Mouse (Mus musculus): Measurements from ENCODE around the gene Spint1. TPM values are rescaled to one million over a fixed set of nuclear protein-coding genes. Genes with fewer than 3 reads are reported as not detected.

Gene Spint1
- total and polyA plus RNA-seq, 3 experiments: not detected

- TF ChIP-seq HCFC1 (IDR thresholded peaks at IDR 0.05; ENCODE audit: low read depth, low read length) (no peak), EP300 (IDR thresholded peaks at IDR 0.05; ENCODE audit: low read depth in 1 of 2, low read length in 2 of 2) (no peak), NELFE (IDR thresholded peaks at IDR 0.05; ENCODE audit: low read depth, low read length) (no peak), MAZ (IDR thresholded peaks at IDR 0.05; ENCODE audit: low read depth, low read length) (no peak)
These were observed 1.5 kb downstream of the Spint1 start (continued) for GRCm38 (mm10) chr2:119238671-119239070.

- H3K27ac ChIP-seq (ENCODE audit: control insufficient read depth, low read depth, low read length): no peak overlapping the region
- no peak overlapping the region for H3K4me3 ChIP-seq (ENCODE audit: control insufficient read depth in 1 of 2, insufficient read depth in 1 of 2, low read depth in 2 of 2, low read length in 2 of 2)
- H3K9ac ChIP-seq (ENCODE audit: control insufficient read depth, low read depth, low read length, poor library complexity, severe bottlenecking): no peak overlapping the region
- DNase-seq (ENCODE audit: low read depth, low spot score): peak; percentile 53
- H3K27me3 ChIP-seq (ENCODE audit: control insufficient read depth in 1 of 2, insufficient read depth in 2 of 2, low read length in 2 of 2): peaks cover 0 to 2% of the 10 kb centered on the region in 2 experiments; a peak in 1 of 4 replicates
- no peaks in the 10 kb centered on the region for H3K9me3 ChIP-seq (replicated peaks; ENCODE audit: insufficient read depth, low read length)
- 0 out of 2 replicates have a peak, but pooled peaks have one; percentile 7 for TF ChIP-seq RCOR1 (IDR thresholded peaks at IDR 0.05; ENCODE audit: low read depth, low read length)
- peak; percentile 49; the same call in 1 of the 2 replicates for TF ChIP-seq TBP (IDR thresholded peaks at IDR 0.05; ENCODE audit: low read depth, low read length)
- TF ChIP-seq GATA1 (IDR thresholded peaks at IDR 0.05; ENCODE audit: low read depth, low read length): no peak
- TF ChIP-seq ZNF384 (IDR thresholded peaks at IDR 0.05; ENCODE audit: low read depth, low read length): peak; percentile 90
- peaks cover 0 to 8% of the 10 kb centered on the region in 2 experiments; a peak in 2 of 4 replicates for H3K36me3 ChIP-seq (ENCODE audit: control insufficient read depth in 1 of 2, insufficient read depth in 2 of 2, low read length in 2 of 2)
- H3K79me2 ChIP-seq (ENCODE audit: control insufficient read depth, insufficient read depth, low read length, poor library complexity): no peaks in the 10 kb centered on the region
- peaks cover 3 to 18% of the 10 kb centered on the region in 2 experiments; a peak in 3 of 4 replicates for H3K4me1 ChIP-seq (ENCODE audit: control insufficient read depth in 1 of 2, insufficient read depth in 2 of 2, low read length in 2 of 2)
These were observed 3.1 kb downstream of the Spint1 start for GRCm38 (mm10) chr2:119240075-119240818.

DNA sequence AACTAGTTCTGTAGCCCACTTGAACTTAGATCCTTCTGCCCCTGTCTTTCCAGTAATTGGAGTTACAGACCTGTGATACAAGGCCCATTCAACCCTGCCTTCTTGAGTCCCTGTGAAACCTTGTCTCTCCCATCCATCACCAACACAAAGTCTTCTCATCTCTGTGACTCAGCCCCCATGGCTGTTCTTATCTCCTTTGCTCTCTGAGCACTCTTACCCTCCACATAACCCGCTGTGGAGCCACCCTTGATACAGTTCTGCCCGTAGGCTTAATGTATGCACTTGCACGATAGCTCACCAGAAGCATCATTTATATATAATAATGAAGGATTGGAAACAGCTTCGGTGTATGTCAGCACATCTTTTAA, 3.6 kb downstream of the Spint1 start:
- Histone ChIP-seq H3K79me2 (ENCODE audit: control insufficient read depth, insufficient read depth, low read length, poor library complexity) (no peaks in the 10 kb centered on the region), H3K27ac (ENCODE audit: control insufficient read depth, low read depth, low read length) (no peak overlapping the region), H3K27me3 (ENCODE audit: control insufficient read depth in 1 of 2, insufficient read depth in 2 of 2, low read length in 2 of 2) (no peaks in the 10 kb centered on the region; a peak in 1 of 4 replicates), H3K4me3 (ENCODE audit: control insufficient read depth in 1 of 2, insufficient read depth in 1 of 2, low read depth in 2 of 2, low read length in 2 of 2) (no peak overlapping the region), H3K9me3 (replicated peaks; ENCODE audit: insufficient read depth, low read length) (no peaks in the 10 kb centered on the region), H3K9ac (ENCODE audit: control insufficient read depth, low read depth, low read length, poor library complexity, severe bottlenecking) (no peak overlapping the region), H3K4me1 (ENCODE audit: control insufficient read depth in 1 of 2, insufficient read depth in 2 of 2, low read length in 2 of 2) (peaks cover 3 to 18% of the 10 kb centered on the region in 2 experiments; a peak in 3 of 4 replicates), H3K36me3 (ENCODE audit: control insufficient read depth in 1 of 2, insufficient read depth in 2 of 2, low read length in 2 of 2) (peaks cover 0 to 8% of the 10 kb centered on the region in 2 experiments; a peak in 2 of 4 replicates)
- peak; percentile 60 for DNase-seq (ENCODE audit: low read depth, low spot score)
- TF ChIP-seq RCOR1 (IDR thresholded peaks at IDR 0.05; ENCODE audit: low read depth, low read length) (0 out of 2 replicates have a peak, but pooled peaks have one; percentile 5), POLR2A (IDR thresholded peaks at IDR 0.05; ENCODE audit: control insufficient read depth in 1 of 2, insufficient read depth in 1 of 2, low read depth in 1 of 2, low read length in 2 of 2, poor library complexity in 1 of 2) (no peak), KAT2A (conservative IDR thresholded peaks at IDR 0.05; ENCODE audit: low read depth, low read length) (no peak), GATA1 (IDR thresholded peaks at IDR 0.05; ENCODE audit: low read depth, low read length) (peak; percentile 57)

GRCm38 (mm10) chr2:119242548-119242947, 5.4 kb downstream of the Spint1 start:
- Histone ChIP-seq H3K27me3 (ENCODE audit: control insufficient read depth in 1 of 2, insufficient read depth in 2 of 2, low read length in 2 of 2) (no peaks in the 10 kb centered on the region), H3K27ac (ENCODE audit: control insufficient read depth, low read depth, low read length) (no peak overlapping the region), H3K79me2 (ENCODE audit: control insufficient read depth, insufficient read depth, low read length, poor library complexity) (no peaks in the 10 kb centered on the region), H3K4me3 (ENCODE audit: control insufficient read depth in 1 of 2, insufficient read depth in 1 of 2, low read depth in 2 of 2, low read length in 2 of 2) (no peak overlapping the region), H3K9ac (ENCODE audit: control insufficient read depth, low read depth, low read length, poor library complexity, severe bottlenecking) (no peak overlapping the region), H3K9me3 (replicated peaks; ENCODE audit: insufficient read depth, low read length) (no peaks in the 10 kb centered on the region), H3K4me1 (ENCODE audit: control insufficient read depth in 1 of 2, insufficient read depth in 2 of 2, low read length in 2 of 2) (peaks cover 3 to 18% of the 10 kb centered on the region in 2 experiments; a peak in 3 of 4 replicates), H3K36me3 (ENCODE audit: control insufficient read depth in 1 of 2, insufficient read depth in 2 of 2, low read length in 2 of 2) (peaks cover 0 to 8% of the 10 kb centered on the region in 2 experiments; a peak in 2 of 4 replicates)
- DNase-seq (ENCODE audit: low read depth, low spot score): peak; percentile 22
- TF ChIP-seq HCFC1 (IDR thresholded peaks at IDR 0.05; ENCODE audit: low read depth, low read length) (no peak), JUND (IDR thresholded peaks at IDR 0.05; ENCODE audit: low read depth, low read length) (no peak), E2F4 (IDR thresholded peaks at IDR 0.05; ENCODE audit: borderline replicate concordance, low read depth, low read length) (no peak), KAT2A (conservative IDR thresholded peaks at IDR 0.05; ENCODE audit: low read depth, low read length) (no peak), EP300 (IDR thresholded peaks at IDR 0.05; ENCODE audit: low read depth in 1 of 2, low read length in 2 of 2) (no peak), MEF2A (IDR thresholded peaks at IDR 0.05; ENCODE audit: extremely low read depth, insufficient replicate concordance, low read depth, low read length, poor library complexity, severe bottlenecking) (no peak), MXI1 (IDR thresholded peaks at IDR 0.05; ENCODE audit: low read depth, low read length) (no peak), MAFK (IDR thresholded peaks at IDR 0.05; ENCODE audit: borderline replicate concordance, low read depth, low read length) (no peak), NRF1 (IDR thresholded peaks at IDR 0.05; ENCODE audit: insufficient read depth, low read depth, low read length, poor library complexity, severe bottlenecking) (no peak), POLR2A (IDR thresholded peaks at IDR 0.05; ENCODE audit: control insufficient read depth in 1 of 2, insufficient read depth in 1 of 2, low read depth in 1 of 2, low read length in 2 of 2, poor library complexity in 1 of 2) (no peak), ETS1 (IDR thresholded peaks at IDR 0.05; ENCODE audit: low read depth, low read length) (no peak), POLR2AphosphoS5 (IDR thresholded peaks at IDR 0.05; ENCODE audit: borderline replicate concordance, low read depth, low read length) (no peak), TCF12 (IDR thresholded peaks at IDR 0.05; ENCODE audit: low read depth, low read length) (no peak), MYB (IDR thresholded peaks at IDR 0.05; ENCODE audit: low read depth, low read length) (no peak)
